Mouse (Mus musculus) WW6 (cell line): Measurements from ENCODE around the gene Prss54.
A peak's percentile ranks its signal among the peaks of the same experiment; 100 is the strongest.

Source experiments
- DNase-seq: peaks from one replicate; pipeline ENCODE4 v3.0.0-alpha.2; 2013; ENCODE audit warnings: low read depth, low spot score

The Prss54 gene

DNA sequence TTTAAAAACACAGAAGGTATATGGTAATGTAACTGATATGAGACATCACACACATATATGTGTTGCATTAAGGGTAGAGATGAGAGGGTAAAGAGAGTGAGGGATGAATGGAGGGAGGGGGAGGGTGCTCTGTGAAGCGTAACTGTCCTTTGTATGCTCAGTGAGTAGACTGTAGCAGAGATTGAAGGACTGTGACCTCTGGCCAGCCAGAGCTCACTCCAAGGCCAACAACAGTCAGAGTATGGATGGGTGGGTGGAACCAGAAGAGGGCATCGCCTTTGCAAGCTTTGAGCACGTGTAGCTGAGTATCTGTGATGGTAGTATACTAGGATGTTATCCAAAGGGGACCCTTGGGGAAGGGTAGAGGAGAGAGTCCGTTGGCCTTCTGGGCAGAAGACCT lies 24.6 kb downstream of the Prss54 start:
- no peak for DNase-seq

DNA sequence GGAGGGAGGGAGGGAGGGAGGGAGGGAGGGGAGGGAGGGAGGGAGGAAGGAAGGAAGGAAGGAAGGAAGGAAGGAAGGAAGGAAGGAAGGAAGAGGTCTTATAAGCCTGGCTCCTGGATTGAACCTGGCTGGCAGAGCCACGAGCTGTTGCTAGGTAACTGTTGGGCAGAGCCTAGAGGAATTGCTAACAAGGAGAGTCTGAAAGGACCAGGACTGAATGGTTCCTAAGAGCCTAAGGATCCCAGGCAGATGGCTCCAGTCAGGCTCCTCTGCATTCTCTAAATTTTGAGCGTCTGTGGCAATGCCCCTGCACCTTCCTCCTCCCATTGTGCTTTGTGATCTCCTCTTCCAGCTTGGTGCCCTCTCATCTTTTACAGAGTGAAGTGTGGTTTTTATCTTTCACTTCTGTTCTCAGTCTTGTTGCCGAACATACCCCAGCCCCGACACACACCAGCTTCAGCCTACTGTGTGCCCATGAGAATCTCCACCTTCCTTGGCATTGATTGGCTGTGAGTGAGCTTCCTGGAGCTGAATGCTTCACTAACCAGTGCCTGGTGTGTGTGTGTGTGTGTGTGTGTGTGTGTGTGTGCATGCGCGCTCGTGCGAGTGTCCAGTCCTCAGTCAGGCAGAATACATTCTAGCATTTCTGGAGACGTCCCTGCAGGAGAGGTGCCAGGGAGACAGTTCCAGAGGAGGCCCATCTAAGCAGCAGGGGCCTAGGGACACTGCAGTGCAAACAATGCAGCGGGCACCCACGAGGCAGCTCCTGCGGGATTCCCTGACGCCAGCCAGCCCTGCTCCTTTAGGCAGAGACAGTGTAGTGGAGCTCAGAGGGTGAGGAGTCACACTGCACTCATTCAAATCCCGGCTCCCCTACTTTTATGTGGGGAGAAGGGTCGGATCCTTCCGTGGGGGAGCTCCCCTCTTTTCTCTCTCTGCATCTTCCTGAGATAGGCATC lies 26.0 kb downstream of the Prss54 start:
- no peak for DNase-seq

DNA sequence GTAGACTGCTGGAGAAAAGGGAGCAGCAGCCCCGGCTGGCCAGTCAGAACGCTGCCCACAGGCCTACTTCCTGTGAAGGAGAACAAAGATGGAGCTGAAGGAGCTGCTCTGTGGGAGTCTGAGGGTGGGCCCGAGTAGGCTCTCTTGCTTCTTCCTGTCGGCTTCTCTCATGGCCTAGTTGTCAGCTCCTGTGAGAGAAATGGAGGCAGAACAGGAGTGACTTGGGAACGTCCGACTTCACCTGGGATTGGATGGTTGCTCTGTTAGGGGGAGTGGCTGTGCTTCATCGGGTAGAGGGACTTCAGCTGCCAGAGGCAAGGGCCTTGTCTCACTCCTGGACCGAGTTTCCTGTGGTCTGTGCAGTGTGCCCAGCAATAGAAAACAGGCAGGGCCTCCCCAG lies 28.2 kb downstream of the Prss54 start:
- no peak for DNase-seq

DNA sequence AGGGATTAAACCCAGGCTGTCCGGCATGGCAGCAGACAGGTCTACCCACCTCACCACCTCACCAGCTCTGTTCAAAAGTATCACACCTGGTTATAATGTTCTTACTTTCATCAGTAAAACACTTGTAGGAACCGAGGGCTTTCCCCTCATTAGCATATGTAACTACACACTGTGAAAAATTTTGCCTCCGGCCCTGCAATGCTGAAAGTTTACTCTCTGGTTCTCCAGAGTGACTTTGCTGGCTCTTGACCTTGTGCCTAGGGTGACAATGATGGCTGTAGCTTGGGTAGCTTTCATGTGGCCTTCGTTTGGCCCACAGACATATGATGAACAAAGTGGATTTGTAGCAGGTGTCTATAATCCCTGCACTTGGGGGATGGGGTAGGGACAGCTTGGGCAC lies 29.2 kb downstream of the Prss54 start:
- no peak for DNase-seq

DNA sequence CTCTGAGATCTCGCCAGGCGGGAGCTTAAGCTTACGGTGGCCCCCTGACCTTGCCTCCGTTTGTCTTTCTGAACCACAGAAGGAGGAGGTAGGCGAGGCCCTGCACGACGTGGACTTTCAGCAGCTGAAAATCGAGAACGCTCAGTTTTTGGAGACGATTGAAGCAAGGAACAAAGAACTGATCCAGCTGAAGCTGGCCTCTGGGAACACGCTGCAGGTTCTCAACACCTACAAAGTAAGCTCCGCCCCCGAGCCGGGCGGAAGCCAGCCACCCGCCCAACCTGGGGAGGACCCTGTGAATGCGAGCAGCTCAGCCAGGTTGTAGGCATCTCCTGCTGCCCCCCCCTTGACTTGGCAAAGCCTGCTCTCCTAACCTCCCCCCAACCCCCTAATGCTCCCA lies 30.3 kb downstream of the Prss54 start:
- no peak for DNase-seq

DNA sequence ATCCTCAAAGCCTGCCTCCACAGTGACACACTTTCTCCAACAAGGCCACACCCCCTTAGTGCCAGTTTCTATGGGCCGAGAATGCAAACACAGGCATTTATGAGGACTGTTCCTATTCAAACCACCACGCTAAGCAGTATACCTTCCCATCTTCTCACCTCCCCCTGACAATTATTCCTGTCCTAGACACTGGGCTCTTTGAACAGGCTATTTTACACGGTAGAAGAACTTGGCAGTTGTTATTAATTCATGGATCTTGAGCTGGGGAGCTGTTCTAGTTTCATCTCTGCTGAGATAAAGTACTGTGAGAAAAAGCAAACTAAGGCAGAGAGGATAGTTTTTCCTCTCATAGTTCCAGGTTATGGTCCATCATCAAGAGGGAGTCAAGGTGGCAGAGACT lies 33.1 kb downstream of the Prss54 start:
- DNase-seq: no peak

DNA sequence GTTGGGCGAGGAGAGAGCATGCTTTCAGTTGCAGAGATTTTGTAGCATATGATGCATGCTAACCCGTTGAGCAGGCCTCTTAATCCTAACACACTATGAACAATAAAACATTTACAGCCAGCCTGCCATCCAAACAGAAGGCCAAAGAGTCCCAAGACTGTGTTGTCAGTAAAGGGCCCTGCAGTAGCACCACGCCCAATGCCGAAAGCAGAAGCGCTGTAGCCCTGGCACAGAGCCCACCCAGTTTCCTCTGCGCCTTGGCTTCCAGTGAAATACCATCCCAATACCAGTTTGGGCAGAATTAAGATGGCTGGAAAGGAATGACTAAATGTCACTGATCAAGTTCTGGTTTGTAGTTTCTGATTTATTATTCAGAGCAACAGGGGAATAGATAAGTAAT lies 33.9 kb downstream of the Prss54 start:
- DNase-seq: no peak

DNA sequence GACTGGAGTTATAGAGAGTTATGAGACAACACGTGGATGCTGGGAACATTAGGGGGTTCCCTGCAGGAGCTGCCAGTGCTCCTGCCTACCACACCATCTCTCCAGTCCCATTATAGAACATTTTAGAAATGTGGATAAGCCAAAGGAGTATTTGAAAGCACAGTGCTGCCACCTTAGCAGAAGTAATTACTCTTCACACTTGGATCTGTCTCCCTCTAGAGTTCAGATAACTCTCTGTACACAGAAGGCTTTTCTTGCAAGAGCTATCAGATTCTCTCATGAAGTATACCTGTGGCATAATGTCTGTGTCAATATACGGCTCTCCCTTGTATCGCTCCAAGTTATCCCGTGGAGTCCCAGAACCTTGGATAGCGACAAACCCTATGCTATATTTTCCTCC lies 36.7 kb downstream of the Prss54 start:
- no peak for DNase-seq

DNA sequence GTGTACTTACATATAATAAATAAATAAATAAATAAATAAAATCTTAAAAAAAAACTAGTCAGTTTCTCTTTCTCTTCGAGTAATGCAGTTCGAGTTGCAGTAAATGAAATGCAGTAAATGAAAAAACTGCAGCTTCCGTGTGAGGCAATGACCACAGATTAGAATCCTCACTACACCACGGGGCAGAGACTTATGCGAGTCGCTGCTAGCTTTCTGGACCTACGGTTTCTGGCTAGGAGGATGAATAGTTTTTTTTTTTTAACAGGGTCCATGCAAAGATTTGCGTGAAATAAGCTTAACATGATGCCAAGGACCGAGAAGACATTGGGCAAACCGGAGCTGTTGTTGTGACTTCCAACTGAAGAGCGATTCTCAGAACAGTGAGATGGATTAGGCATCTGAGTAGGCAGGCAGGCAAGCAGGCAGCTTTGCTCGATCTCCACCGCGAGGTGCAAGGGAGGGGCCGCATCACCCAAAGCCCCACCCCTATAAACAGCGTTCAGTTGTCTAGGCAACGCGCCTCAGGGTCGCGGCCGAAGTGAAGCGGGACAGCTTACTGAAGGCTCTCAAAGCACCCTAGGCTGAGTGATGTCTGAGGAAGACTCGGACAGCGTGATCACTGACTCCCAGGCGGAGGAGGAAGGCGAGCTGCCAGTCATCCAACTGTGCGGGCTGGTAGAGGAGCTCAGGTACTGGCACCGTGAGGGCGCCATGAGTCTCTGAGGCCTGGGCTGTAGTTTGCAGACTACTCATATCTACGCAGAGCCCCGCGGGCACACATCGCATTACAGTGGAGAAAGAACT lies 42.4 kb downstream of the Prss54 start, which contains the start of gene Ccdc113:
Gene Ccdc113, plus strand, starts transcription at position 502 of the 804 bp plus-strand sequence.
- peak; percentile 78 for DNase-seq

DNA sequence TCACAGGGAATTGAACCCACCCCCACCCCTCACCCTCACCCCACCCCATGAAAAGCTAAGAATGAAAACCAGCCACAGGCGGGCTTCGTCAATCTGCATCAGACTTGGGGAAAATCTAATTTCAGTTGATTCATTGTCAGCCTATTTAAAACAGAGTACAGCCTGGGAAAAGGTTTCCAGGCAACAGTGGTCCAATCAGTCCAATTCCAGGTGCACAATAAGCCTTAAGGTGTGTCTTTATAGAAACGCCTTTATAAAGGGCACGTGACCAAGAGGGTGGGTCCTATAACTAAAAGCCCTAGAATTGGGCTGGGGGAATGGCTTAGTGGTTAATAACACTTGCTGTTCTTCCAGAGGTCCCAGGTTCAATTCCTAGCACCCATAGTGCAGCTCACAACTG lies 43.9 kb downstream of the Prss54 start:
- DNase-seq: no peak

DNA sequence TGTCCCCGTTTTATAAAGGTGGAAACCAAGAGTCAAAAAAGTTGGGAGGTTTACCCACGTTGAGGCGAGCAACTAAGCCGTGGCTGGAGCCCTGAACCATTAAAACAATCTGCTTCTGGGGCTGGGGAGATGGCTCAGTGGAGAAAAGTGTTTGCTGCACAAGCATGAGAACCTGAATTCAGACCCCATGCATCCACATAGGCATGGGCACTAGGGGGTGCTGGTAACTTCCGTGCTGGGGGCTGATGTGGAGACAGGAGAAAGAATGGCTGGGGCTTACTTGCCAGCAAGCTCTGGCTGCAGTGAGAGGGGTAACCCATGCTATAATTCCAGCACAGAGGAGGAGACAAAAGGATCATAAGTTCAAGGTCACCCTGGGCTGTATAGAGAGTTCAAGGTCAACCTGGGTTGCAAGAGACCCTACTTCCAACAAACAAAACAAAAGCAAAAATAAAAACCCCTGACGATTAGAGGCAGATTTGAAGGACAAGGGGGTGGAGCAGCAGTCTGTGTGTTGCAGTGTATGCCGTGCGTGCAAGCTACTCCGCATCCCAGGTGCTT lies 47.3 kb downstream of the Prss54 start:
- no peak for DNase-seq

DNA sequence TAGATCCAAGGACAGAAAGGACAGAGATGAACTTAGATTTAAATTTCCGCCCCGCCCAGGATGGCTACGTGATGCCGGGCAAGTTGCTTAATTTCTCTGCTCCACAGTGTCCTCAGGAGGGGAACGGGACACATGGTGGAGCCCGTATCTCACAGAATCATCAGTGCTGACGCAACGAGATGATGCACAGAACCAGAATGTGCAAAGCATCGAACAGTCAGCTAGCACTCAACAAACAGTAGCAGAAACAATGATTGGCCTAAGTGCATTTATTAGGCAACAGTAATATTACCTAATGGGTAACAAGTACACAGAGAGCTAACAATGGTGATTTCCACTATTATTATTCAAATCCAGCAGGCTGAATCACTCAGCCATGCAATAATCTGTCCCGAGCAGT lies 47.9 kb downstream of the Prss54 start:
- no peak for DNase-seq

DNA sequence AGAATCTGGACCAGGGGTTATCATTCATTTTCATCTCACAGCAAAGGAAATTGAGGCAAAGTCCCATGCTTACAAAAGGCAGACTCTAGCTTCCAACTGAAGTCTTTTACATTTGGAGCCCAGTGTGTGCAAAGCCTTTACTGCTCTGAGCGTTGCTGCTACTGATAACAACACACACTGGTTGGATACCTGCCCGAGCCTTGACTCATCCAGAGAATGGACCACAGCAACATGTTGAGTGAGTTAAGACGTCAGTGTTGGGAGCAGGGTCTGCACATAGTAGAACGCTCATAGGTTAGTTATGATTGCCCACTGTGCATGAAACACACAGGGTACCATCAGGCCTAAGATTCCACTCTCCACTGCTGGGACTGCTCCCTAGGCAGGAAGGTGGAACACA lies 52.1 kb downstream of the Prss54 start:
- no peak for DNase-seq

DNA sequence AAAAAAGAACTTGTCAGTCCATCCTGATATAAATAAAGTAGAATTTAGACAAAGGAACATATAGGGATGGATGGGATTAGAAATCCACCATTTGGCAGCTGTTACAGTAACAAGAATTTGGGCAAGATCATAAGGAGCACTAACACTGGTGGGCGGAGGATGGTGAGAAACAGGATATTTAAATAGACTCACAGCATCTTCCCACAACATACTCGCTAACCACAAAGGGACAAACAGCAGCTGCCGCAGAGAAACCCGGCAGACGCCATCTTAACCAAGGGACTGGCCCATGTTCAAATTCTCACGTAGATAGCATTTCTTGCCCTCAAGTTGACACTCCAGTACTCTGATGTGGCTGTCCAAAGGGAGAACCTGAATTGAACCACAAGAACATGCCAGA lies 59.2 kb downstream of the Prss54 start:
- no peak for DNase-seq

DNA sequence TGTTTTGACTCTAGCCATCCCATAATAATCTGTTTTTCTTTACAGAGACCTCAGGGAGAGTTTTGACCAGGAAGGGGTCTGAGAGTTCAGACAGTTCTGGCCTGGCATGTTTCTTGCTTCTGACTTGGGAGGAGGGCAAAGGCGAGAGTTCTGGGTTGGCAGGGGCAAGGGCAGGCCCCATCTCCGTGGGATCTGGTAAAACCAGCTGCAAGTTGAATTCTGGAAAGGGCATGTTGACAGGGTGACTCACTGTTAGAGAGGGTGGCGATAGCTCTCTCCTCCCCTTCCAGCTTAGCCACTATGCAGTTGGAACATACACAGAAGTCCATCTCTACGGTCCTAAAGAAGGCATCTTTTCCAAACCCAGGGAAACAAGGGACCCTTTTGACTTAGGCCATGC lies 62.9 kb downstream of the Prss54 start:
- no peak for DNase-seq

DNA sequence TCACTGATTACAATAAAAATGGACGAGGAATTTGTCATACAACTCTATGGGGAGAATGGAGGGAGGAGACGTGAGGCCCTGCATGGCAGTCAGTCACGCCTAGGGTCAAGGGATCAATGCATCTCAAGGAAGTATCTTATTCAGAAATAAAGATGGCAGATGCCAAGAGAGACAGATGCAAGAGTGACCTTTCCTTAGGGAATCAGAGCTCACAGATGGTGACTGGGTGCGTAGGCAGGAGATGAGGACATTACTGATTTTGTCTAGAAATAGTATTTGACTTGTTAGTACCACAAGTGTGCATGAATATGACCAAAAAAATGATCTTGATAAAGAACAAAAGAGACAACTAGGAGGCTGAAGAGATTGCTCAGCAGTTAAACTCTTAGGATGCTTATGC lies 63.9 kb downstream of the Prss54 start:
- DNase-seq: no peak
